Mouse (Mus musculus): ENCODE measurements at regions not wholly inside any gene's neighbourhood (a gene's known extent, or its start where the extent isn't known, plus 50 kb on each side); places are given as distances from the start of the nearest gene placed in this dataset.
A peak's percentile ranks its signal among the peaks of the same experiment; 100 is the strongest.

- Histone ChIP-seq H3K27me3 (no peaks in the 10 kb centered on the region), H3K9ac (no peak overlapping the region), H3K4me3 (replicated peaks) (no peak overlapping the region), H3K9me3 (replicated peaks) (no peaks in the 10 kb centered on the region), H3K4me2 (no peak overlapping the region), H3K27ac (0 out of 2 replicates have a peak overlapping the region, but pooled peaks have one; percentile 22), H3K36me3 (no peaks in the 10 kb centered on the region), H3K4me1 (no peaks in the 10 kb centered on the region)
- WGBS: 29% methylated on average over 7 of the region's 7 CpGs
- peak; percentile 91 for ATAC-seq (replicated peaks; ENCODE audit: low FRiP score)
Observed at GRCm38 (mm10) chr3:81583387-81584027, 348.9 kb upstream of the Ctso start.

GRCm38 (mm10) chr3:81589109-81589508, 343.3 kb upstream of the Ctso start:
- WGBS: 85% methylated on average over 3 of the region's 3 CpGs
- Histone ChIP-seq H3K27ac (no peak overlapping the region), H3K4me1 (no peaks in the 10 kb centered on the region), H3K36me3 (no peaks in the 10 kb centered on the region), H3K27me3 (no peaks in the 10 kb centered on the region), H3K9me3 (replicated peaks) (no peaks in the 10 kb centered on the region), H3K9ac (no peak overlapping the region), H3K4me2 (no peak overlapping the region), H3K4me3 (replicated peaks) (no peak overlapping the region)
- ATAC-seq (replicated peaks; ENCODE audit: low FRiP score): no peak

GRCm38 (mm10) chr3:81629157-81629556, 303.2 kb upstream of the Ctso start:
- H3K4me3 ChIP-seq (replicated peaks): no peak overlapping the region
- H3K4me2 ChIP-seq: no peak overlapping the region
- H3K27me3 ChIP-seq: no peaks in the 10 kb centered on the region
- H3K36me3 ChIP-seq: no peaks in the 10 kb centered on the region
- no peak overlapping the region for H3K9ac ChIP-seq
- WGBS: 33% methylated on average over 2 of the region's 2 CpGs
- H3K27ac ChIP-seq: no peak overlapping the region
- no peaks in the 10 kb centered on the region for H3K9me3 ChIP-seq (replicated peaks)
- ATAC-seq (replicated peaks; ENCODE audit: low FRiP score): no peak
- H3K4me1 ChIP-seq: no peaks in the 10 kb centered on the region

GRCm38 (mm10) chr3:81658490-81658889, 273.9 kb upstream of the Ctso start:
- Histone ChIP-seq H3K36me3 (no peaks in the 10 kb centered on the region), H3K4me1 (no peaks in the 10 kb centered on the region), H3K27me3 (no peaks in the 10 kb centered on the region), H3K27ac (no peak overlapping the region), H3K4me2 (no peak overlapping the region), H3K4me3 (replicated peaks) (no peak overlapping the region), H3K9ac (no peak overlapping the region), H3K9me3 (replicated peaks) (no peaks in the 10 kb centered on the region)
- WGBS: 25% methylated on average over 3 of the region's 3 CpGs
- no peak for ATAC-seq (replicated peaks; ENCODE audit: low FRiP score)

GRCm38 (mm10) chr3:81661620-81662019, 270.8 kb upstream of the Ctso start:
- no peaks in the 10 kb centered on the region for H3K4me1 ChIP-seq
- no peak overlapping the region for H3K4me3 ChIP-seq (replicated peaks)
- H3K9me3 ChIP-seq (replicated peaks): no peaks in the 10 kb centered on the region
- no peaks in the 10 kb centered on the region for H3K27me3 ChIP-seq
- H3K27ac ChIP-seq: no peak overlapping the region
- no peaks in the 10 kb centered on the region for H3K36me3 ChIP-seq
- ATAC-seq (replicated peaks; ENCODE audit: low FRiP score): no peak
- no peak overlapping the region for H3K4me2 ChIP-seq
- WGBS: 6% methylated on average over 1 of the region's 1 CpGs
- H3K9ac ChIP-seq: no peak overlapping the region

GRCm38 (mm10) chr3:81666262-81666661, 266.1 kb upstream of the Ctso start:
- WGBS: 58% methylated on average over 2 of the region's 2 CpGs
- no peak overlapping the region for H3K4me3 ChIP-seq (replicated peaks)
- no peak for ATAC-seq (replicated peaks; ENCODE audit: low FRiP score)

GRCm38 (mm10) chr3:81676570-81676969, 255.8 kb upstream of the Ctso start:
- H3K4me3 ChIP-seq (replicated peaks): no peak overlapping the region
- 78% methylated on average over 1 of the region's 1 CpGs for WGBS

More at GRCm38 (mm10) chr3:81666262-81666661, 266.1 kb upstream of the Ctso start:
- no peaks in the 10 kb centered on the region for H3K9me3 ChIP-seq (replicated peaks)
- H3K9ac ChIP-seq: no peak overlapping the region
- H3K27me3 ChIP-seq: no peaks in the 10 kb centered on the region
- H3K27ac ChIP-seq: no peak overlapping the region
- H3K36me3 ChIP-seq: no peaks in the 10 kb centered on the region
- no peak overlapping the region for H3K4me2 ChIP-seq
- no peaks in the 10 kb centered on the region for H3K4me1 ChIP-seq

GRCm38 (mm10) chr3:81701974-81702697, 230.3 kb upstream of the Ctso start:
- Histone ChIP-seq H3K4me3 (replicated peaks) (no peak overlapping the region), H3K36me3 (no peaks in the 10 kb centered on the region), H3K4me1 (no peaks in the 10 kb centered on the region), H3K9me3 (replicated peaks) (no peaks in the 10 kb centered on the region), H3K4me2 (no peak overlapping the region), H3K27me3 (no peaks in the 10 kb centered on the region), H3K27ac (no peak overlapping the region), H3K9ac (no peak overlapping the region)
- WGBS: 71% methylated on average over 1 of the region's 1 CpGs
- no peak for ATAC-seq (replicated peaks; ENCODE audit: low FRiP score)

More at GRCm38 (mm10) chr3:81676570-81676969, 255.8 kb upstream of the Ctso start:
- H3K4me2 ChIP-seq: no peak overlapping the region
- H3K36me3 ChIP-seq: no peaks in the 10 kb centered on the region
- H3K27ac ChIP-seq: no peak overlapping the region
- ATAC-seq (replicated peaks; ENCODE audit: low FRiP score): no peak
- no peak overlapping the region for H3K9ac ChIP-seq
- H3K27me3 ChIP-seq: no peaks in the 10 kb centered on the region
- H3K9me3 ChIP-seq (replicated peaks): no peaks in the 10 kb centered on the region
- no peaks in the 10 kb centered on the region for H3K4me1 ChIP-seq

GRCm38 (mm10) chr3:81718911-81719310, 213.5 kb upstream of the Ctso start:
- Histone ChIP-seq H3K4me2 (no peak overlapping the region), H3K9me3 (replicated peaks) (no peaks in the 10 kb centered on the region), H3K36me3 (no peaks in the 10 kb centered on the region), H3K4me1 (no peaks in the 10 kb centered on the region), H3K4me3 (replicated peaks) (no peak overlapping the region), H3K27ac (no peak overlapping the region), H3K9ac (no peak overlapping the region), H3K27me3 (no peaks in the 10 kb centered on the region)
- WGBS: 82% methylated on average over 1 of the region's 1 CpGs
- no peak for ATAC-seq (replicated peaks; ENCODE audit: low FRiP score)

GRCm38 (mm10) chr3:81735463-81735862, 196.9 kb upstream of the Ctso start:
- no peaks in the 10 kb centered on the region for H3K4me1 ChIP-seq
- 75% methylated on average over 8 of the region's 8 CpGs for WGBS
- ATAC-seq (replicated peaks; ENCODE audit: low FRiP score): no peak
- no peaks in the 10 kb centered on the region for H3K9me3 ChIP-seq (replicated peaks)
- H3K9ac ChIP-seq: no peak overlapping the region
- no peaks in the 10 kb centered on the region for H3K36me3 ChIP-seq
- H3K27me3 ChIP-seq: no peaks in the 10 kb centered on the region
- no peak overlapping the region for H3K27ac ChIP-seq
- H3K4me2 ChIP-seq: no peak overlapping the region
- no peak overlapping the region for H3K4me3 ChIP-seq (replicated peaks)

- H3K4me2 ChIP-seq: no peak overlapping the region
- no peaks in the 10 kb centered on the region for H3K4me1 ChIP-seq
- no peaks in the 10 kb centered on the region for H3K36me3 ChIP-seq
- H3K9me3 ChIP-seq (replicated peaks): no peaks in the 10 kb centered on the region
- no peak overlapping the region for H3K9ac ChIP-seq
- no peaks in the 10 kb centered on the region for H3K27me3 ChIP-seq
- no peak overlapping the region for H3K27ac ChIP-seq
- H3K4me3 ChIP-seq (replicated peaks): no peak overlapping the region
- no peak for ATAC-seq (replicated peaks; ENCODE audit: low FRiP score)
Observed at GRCm38 (mm10) chr3:81736838-81737237, 195.6 kb upstream of the Ctso start.

GRCm38 (mm10) chr3:81742124-81742523, 190.3 kb upstream of the Ctso start:
- no peak overlapping the region for H3K4me3 ChIP-seq (replicated peaks)
- ATAC-seq (replicated peaks; ENCODE audit: low FRiP score): no peak
- H3K27me3 ChIP-seq: no peaks in the 10 kb centered on the region
- no peaks in the 10 kb centered on the region for H3K9me3 ChIP-seq (replicated peaks)
- no peak overlapping the region for H3K9ac ChIP-seq
- no peaks in the 10 kb centered on the region for H3K36me3 ChIP-seq
- WGBS: 33% methylated on average over 5 of the region's 5 CpGs
- H3K4me2 ChIP-seq: no peak overlapping the region
- no peaks in the 10 kb centered on the region for H3K4me1 ChIP-seq
- no peak overlapping the region for H3K27ac ChIP-seq
